14 mouse cellular contexts compared by ENCODE assay signal in the genomic region with DNA sequence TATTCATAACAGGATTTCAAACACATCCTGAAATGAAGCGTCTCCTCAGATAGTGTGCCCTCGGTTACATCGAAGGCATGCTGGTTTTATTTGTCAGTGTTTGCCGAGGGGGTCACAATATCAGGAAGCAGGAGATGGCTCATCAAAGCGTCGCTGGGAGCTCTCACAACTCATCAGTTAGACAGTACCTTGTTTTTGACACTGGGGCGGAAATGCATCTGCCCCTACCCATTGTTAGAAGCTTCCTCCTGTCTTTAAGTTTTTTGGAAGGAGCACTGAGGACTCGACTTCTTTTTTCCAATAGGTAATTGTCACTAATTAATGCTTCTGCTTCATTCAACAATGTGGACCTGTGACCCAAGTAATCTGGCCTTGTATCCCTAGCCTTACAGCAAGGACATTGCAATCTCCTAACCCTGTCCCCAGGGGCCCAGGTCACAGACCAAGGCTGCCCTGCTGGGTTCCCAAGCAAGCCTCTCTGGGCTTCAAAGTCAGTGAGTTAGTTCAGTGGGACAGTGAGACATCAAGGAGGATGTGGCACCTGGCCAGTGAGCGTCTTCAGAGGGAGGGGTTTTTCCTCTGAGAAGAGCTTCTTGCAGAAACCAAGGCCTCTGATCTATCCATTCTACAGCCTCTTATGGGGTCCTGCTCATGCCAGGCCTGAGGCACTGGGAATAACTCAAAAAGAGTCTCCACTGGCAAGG.
DNase-seq lines count a peak whose midpoint lies in the region; ATAC-seq lines count a peak whose summit lies in the region.
"Had no signal": no experiment of that assay in that cellular context is flagged by ENCODE, and none has a peak within 500 bp of the region (broad histone marks: within the 10 kb centered on the region; RNA-seq: fewer than 3 reads in every experiment).

No protein-coding gene starts in this region.

- no peaks in the 10 kb centered on the region for H3K27me3 ChIP-seq in heart, embryonic 11.5 days (ENCODE audit: control insufficient read depth, insufficient read depth, low read length)
- H3K27me3 ChIP-seq in kidney, embryonic 16.5 days (ENCODE audit: insufficient read depth, low read length): no peaks in the 10 kb centered on the region; the same call in 1 of the 2 replicates
- H3K27me3 ChIP-seq: neural tube, embryonic 15.5 days; stomach, embryonic 15.5 days had no signal

- H3K4me3 ChIP-seq in heart, embryonic 11.5 days (ENCODE audit: low read depth, low read length): no peak overlapping the region
- no peak overlapping the region for H3K4me3 ChIP-seq in kidney, embryonic 16.5 days (ENCODE audit: low read length)
- H3K4me3 ChIP-seq: hindbrain, embryonic 12.5 days; neural tube, embryonic 15.5 days; stomach, embryonic 15.5 days had no signal

- H3K9ac ChIP-seq in heart, embryonic 11.5 days (ENCODE audit: low read depth, low read length): no peak overlapping the region
- H3K9ac ChIP-seq in kidney, embryonic 16.5 days (replicated peaks; ENCODE audit: low read length): no peak overlapping the region
- H3K9ac ChIP-seq: hindbrain, embryonic 12.5 days; neural tube, embryonic 15.5 days; stomach, embryonic 15.5 days had no signal

- H3K4me2 ChIP-seq in heart, embryonic 11.5 days: no peak overlapping the region
- no peak overlapping the region for H3K4me2 ChIP-seq in kidney, embryonic 16.5 days (replicated peaks; ENCODE audit: low read depth, low read length)
- H3K4me2 ChIP-seq: hindbrain, embryonic 12.5 days; neural tube, embryonic 15.5 days; stomach, embryonic 15.5 days had no signal

- peak; percentile 95 for DNase-seq in heart, adult 11 months
- DNase-seq in kidney, postnatal 25 days: peak; percentile 32 to 59
- DNase-seq in R1 (ENCODE audit: low read depth, low spot score): peak; percentile 56
- peak; percentile 11 to 18 for DNase-seq in adrenal gland, postnatal 36 days
- no peak for DNase-seq in embryo, embryonic 10.5 days (ENCODE audit: low spot score)
- no peak for DNase-seq in left cerebral cortex, postnatal 36 days (ENCODE audit: low spot score in 2 of 2)
- DNase-seq: cerebellum, adult 9-10 months had no signal

- no peaks in the 10 kb centered on the region for H3K9me3 ChIP-seq in heart, embryonic 11.5 days (replicated peaks; ENCODE audit: control insufficient read depth, low read length)
- H3K9me3 ChIP-seq in kidney, embryonic 16.5 days (ENCODE audit: low read length): no peaks in the 10 kb centered on the region
- H3K9me3 ChIP-seq: G1E; hindbrain, embryonic 12.5 days; neural tube, embryonic 15.5 days; stomach, embryonic 15.5 days had no signal

- intact Hi-C loops in left cerebral cortex, postnatal 36 days (cut with DNase I): no loop called here

- no peaks in the 10 kb centered on the region for H3K36me3 ChIP-seq in heart, embryonic 11.5 days (ENCODE audit: control insufficient read depth, insufficient read depth, low read length)
- H3K36me3 ChIP-seq in kidney, embryonic 16.5 days (ENCODE audit: insufficient read depth, low read length): no peaks in the 10 kb centered on the region
- H3K36me3 ChIP-seq: G1E; hindbrain, embryonic 12.5 days; neural tube, embryonic 15.5 days; stomach, embryonic 15.5 days had no signal

- no peak for ATAC-seq in heart, embryonic 11.5 days (replicated peaks; ENCODE audit: insufficient number of reproducible peaks, low FRiP score, low TSS enrichment)
- no peak for ATAC-seq in kidney, embryonic 16.5 days (ENCODE audit: low FRiP score, low TSS enrichment)
- ATAC-seq: forebrain, embryonic 14.5 days had no signal

- no peaks in the 10 kb centered on the region; the same call in 1 of the 2 replicates for H3K4me1 ChIP-seq in heart, embryonic 11.5 days (ENCODE audit: control insufficient read depth, insufficient read depth, low read length)
- H3K4me1 ChIP-seq in kidney, embryonic 16.5 days (ENCODE audit: insufficient read depth, low read length): peaks cover 24% of the 10 kb centered on the region

- 44% methylated on average over 9 of the region's 9 CpGs for WGBS in heart, embryonic 11.5 days (ENCODE audit: insufficient replicate concordance)
- WGBS in kidney, embryonic 16.5 days: 62% methylated on average over 9 of the region's 9 CpGs

- no peak overlapping the region for H3K27ac ChIP-seq in heart, embryonic 11.5 days (ENCODE audit: low read depth, low read length)
- H3K27ac ChIP-seq in kidney, embryonic 16.5 days (ENCODE audit: low read length): no peak overlapping the region
- H3K27ac ChIP-seq: hindbrain, embryonic 12.5 days; neural tube, embryonic 15.5 days; stomach, embryonic 15.5 days had no signal

Comparison
In these comparisons a context has a peak if more than half of its experiments do, and no peak if none do; other contexts are left out.
1. DNase-seq: peak in heart, adult 11 months (single experiment), kidney, postnatal 25 days (2 of 2), R1 (single experiment) and adrenal gland, postnatal 36 days (2 of 2); none in embryo, embryonic 10.5 days (single experiment) and left cerebral cortex, postnatal 36 days (0 of 2).